Mouse (Mus musculus) C2C12 (cell line): Measurements from ENCODE around the gene Prkar2b.

Experiments used
- CTCF ChIP-seq: IDR thresholded peaks from one replicate; pipeline ENCODE4 v1.5.1; 2011; ENCODE audit not compliant: control insufficient read depth, insufficient read depth, insufficient read length
- MAX ChIP-seq: IDR thresholded peaks from one replicate; pipeline ENCODE4 v1.6.1; 2011; ENCODE audit warnings: mild to moderate bottlenecking, control low read depth

DNA sequence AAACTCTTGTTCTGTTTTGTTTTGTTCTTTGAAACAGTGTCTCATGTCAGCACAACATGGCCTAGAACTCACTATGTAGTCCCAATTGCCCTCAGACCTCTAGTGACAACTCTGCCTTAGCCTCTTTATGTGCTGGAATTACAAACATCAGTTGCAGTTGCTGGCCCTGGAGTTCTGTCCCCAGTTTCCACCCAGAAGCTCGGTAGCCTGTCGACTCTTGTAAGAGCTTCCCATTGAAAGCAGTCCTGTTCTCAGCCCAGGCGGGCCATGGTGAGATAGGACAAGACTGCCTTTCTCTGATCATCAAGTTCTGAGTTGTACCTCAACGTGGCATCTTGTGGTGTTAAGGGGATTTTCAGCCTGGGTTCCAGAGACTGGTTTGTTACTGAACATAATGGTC lies 31.4 kb upstream of the Prkar2b start:
- no peak for TF ChIP-seq CTCF
- no peak for TF ChIP-seq MAX
